Mouse (Mus musculus) hindbrain, embryonic 12.5 days (tissue): Measurements from ENCODE around the gene Pex1. TPM values are rescaled to one million over a fixed set of nuclear protein-coding genes. Genes with fewer than 3 reads are reported as not detected.

Experiments
- ATAC-seq: fragments of 200-750 bp; cut with Nextera tagmentation; 2 replicates; pipeline ENCODE4 v1.8.0; 2017; ENCODE audit warnings: moderate TSS enrichment; ENCODE audit not compliant: low FRiP score
- H3K27ac ChIP-seq: fragments of 300-500 bp; sonication (generic); 2 replicates; pipeline ENCODE4 v1.5.1; 2016; ENCODE audit warnings: mild to moderate bottlenecking
- H3K27me3 ChIP-seq: fragments of 300-500 bp; sonication (generic); 2 replicates; pipeline ENCODE4 v1.6.1; 2016; ENCODE audit warnings: mild to moderate bottlenecking
- H3K36me3 ChIP-seq: fragments of 300-500 bp; sonication (generic); 2 replicates; pipeline ENCODE4 v1.6.1; 2016; ENCODE audit warnings: mild to moderate bottlenecking
- H3K4me1 ChIP-seq: fragments of 300-500 bp; sonication (generic); 2 replicates; pipeline ENCODE4 v1.6.1; 2016
- H3K4me2 ChIP-seq: fragments of 300-500 bp; sonication (generic); replicated peaks from 2 replicates; pipeline ENCODE4 v1.6.1; 2016; ENCODE audit warnings: mild to moderate bottlenecking
- H3K4me3 ChIP-seq: fragments of 300-500 bp; sonication (generic); 2 replicates; pipeline ENCODE4 v1.5.1; 2016; ENCODE audit warnings: mild to moderate bottlenecking
- H3K9ac ChIP-seq: fragments of 300-500 bp; sonication (generic); 2 replicates; pipeline ENCODE4 v1.6.1; 2016; ENCODE audit warnings: mild to moderate bottlenecking, moderate library complexity
- H3K9me3 ChIP-seq: fragments of 300-500 bp; sonication (generic); replicated peaks from 2 replicates; pipeline ENCODE4 v1.6.1; 2016; ENCODE audit warnings: mild to moderate bottlenecking
- WGBS: fragments of 180-500 bp; shearing (Covaris S2); methylation state at CpG from one replicate; pipeline ENCODE4 v1.1.7; 2016; 5-methylcytosine and 5-hydroxymethylcytosine counted together
- polyA plus RNA-seq: library from polyadenylated mRNA; unstranded; fragments of >200 nt; fragmentation: Nextera tagmentation; extraction: Ambion mirVana; gene quantifications from 2 replicates; pipeline ENCODE4 v1.2.1, GENCODE M21; 2016

Pex1 gene
- polyA plus RNA-seq: 20.9 and 23.3 TPM in 2 replicates

GRCm38 (mm10) chr5:3595693-3596398 is at the start of gene Pex1:
Gene Pex1 (plus strand): TSS chr5:3596066.
- Histone ChIP-seq H3K4me3 (peak within 1 kb of the TSS; percentile 85), H3K9me3 (no peaks in the 10 kb centered on the region), H3K36me3 (peaks cover 13% of the 10 kb centered on the region), H3K4me1 (peaks cover 14% of the 10 kb centered on the region), H3K27ac (peak within 1 kb of the TSS; percentile 72), H3K27me3 (no peaks in the 10 kb centered on the region), H3K9ac (peak within 1 kb of the TSS; percentile 67), H3K4me2 (peak within 1 kb of the TSS; percentile 76)
- under 1% methylated on average over 50 of the region's 50 CpGs for WGBS
- ATAC-seq: peak; percentile 98

DNA sequence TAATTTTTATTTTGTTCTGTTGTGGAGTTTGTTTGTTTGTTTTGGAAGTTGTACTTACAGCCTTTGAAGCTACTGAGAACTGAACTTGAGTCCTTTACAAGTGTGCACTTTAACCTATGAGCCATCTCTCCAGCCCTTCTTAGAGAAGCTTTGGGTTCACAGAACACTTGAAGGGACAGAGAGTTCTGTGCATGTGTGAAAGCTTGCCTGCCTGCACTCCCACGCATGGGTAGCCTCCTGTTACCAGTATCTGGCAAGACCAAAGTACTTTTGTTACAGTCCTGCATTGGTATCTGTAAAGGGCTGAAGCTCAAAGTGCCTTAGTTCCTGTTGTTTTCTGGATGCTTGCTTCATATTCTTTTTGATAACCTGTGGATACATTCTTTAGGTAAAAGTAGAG is 49.6 kb upstream of the Pex1 start:
- Histone ChIP-seq H3K4me3 (no peak overlapping the region), H3K9ac (no peak overlapping the region), H3K4me1 (peaks cover 22% of the 10 kb centered on the region), H3K27ac (no peak overlapping the region), H3K9me3 (no peaks in the 10 kb centered on the region), H3K36me3 (no peaks in the 10 kb centered on the region), H3K4me2 (no peak overlapping the region), H3K27me3 (no peaks in the 10 kb centered on the region)
- 92% methylated on average over 1 of the region's 1 CpGs for WGBS
- ATAC-seq: no peak

- WGBS: 95% methylated on average over 1 of the region's 1 CpGs
- no peaks in the 10 kb centered on the region for H3K9me3 ChIP-seq
- ATAC-seq: no peak
- H3K27me3 ChIP-seq: no peaks in the 10 kb centered on the region
- no peak overlapping the region for H3K4me2 ChIP-seq
- peaks cover 9% of the 10 kb centered on the region for H3K36me3 ChIP-seq
- H3K4me3 ChIP-seq: no peak overlapping the region
- H3K4me1 ChIP-seq: no peaks in the 10 kb centered on the region
- H3K9ac ChIP-seq: no peak overlapping the region
- H3K27ac ChIP-seq: no peak overlapping the region
Observed at GRCm38 (mm10) chr5:3551481-3551880, 44.4 kb upstream of the Pex1 start.

DNA sequence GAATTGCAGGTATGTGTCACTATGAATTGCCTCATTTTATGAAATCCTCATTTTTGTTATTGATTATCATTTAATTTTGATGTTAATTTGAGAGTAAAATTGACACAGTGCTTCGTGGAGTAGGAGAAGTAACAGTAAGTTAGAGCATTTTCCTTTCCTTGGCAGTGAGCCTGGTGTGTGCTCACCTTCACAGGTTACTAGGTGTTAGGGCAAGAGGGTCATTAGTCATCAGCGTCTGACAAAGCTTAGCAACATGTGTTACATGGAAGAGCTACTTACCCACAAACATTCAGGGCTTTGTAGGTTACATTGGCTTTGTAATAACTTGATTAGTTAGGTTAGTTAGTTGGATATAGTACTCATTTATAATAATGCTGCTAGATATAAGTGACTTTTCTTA is 41.7 kb upstream of the Pex1 start:
- no peaks in the 10 kb centered on the region for H3K9me3 ChIP-seq
- peaks cover 27% of the 10 kb centered on the region for H3K36me3 ChIP-seq
- H3K27ac ChIP-seq: no peak overlapping the region
- no peak overlapping the region for H3K4me2 ChIP-seq
- H3K9ac ChIP-seq: no peak overlapping the region
- 93% methylated on average over 2 of the region's 2 CpGs for WGBS
- no peak overlapping the region for H3K4me3 ChIP-seq
- no peaks in the 10 kb centered on the region for H3K4me1 ChIP-seq
- ATAC-seq: no peak
- H3K27me3 ChIP-seq: no peaks in the 10 kb centered on the region

GRCm38 (mm10) chr5:3571266-3571665 is 24.6 kb upstream of the Pex1 start, which contains the start of gene 1700109H08Rik:
Gene 1700109H08Rik (plus strand): TSS chr5:3571566.
- Histone ChIP-seq H3K36me3 (peaks cover 91% of the 10 kb centered on the region), H3K9me3 (peaks cover 6% of the 10 kb centered on the region; the same call in 1 of the 2 replicates)
- 94% methylated on average over 4 of the region's 4 CpGs for WGBS

GRCm38 (mm10) chr5:3574825-3575224 is 21.0 kb upstream of the Pex1 start:
- 97% methylated on average over 2 of the region's 2 CpGs for WGBS
- no peak overlapping the region for H3K27ac ChIP-seq
- H3K9ac ChIP-seq: no peak overlapping the region
- H3K4me2 ChIP-seq: no peak overlapping the region
- no peaks in the 10 kb centered on the region for H3K27me3 ChIP-seq
- no peaks in the 10 kb centered on the region for H3K4me1 ChIP-seq
- H3K9me3 ChIP-seq: peaks cover 6% of the 10 kb centered on the region; the same call in 1 of the 2 replicates
- no peak for ATAC-seq
- H3K36me3 ChIP-seq: peaks cover 96% of the 10 kb centered on the region
- no peak overlapping the region for H3K4me3 ChIP-seq

More at GRCm38 (mm10) chr5:3571266-3571665, 24.6 kb upstream of the Pex1 start, which contains the start of gene 1700109H08Rik:
- H3K9ac ChIP-seq: no peak within 1 kb of the TSS
- H3K27ac ChIP-seq: no peak within 1 kb of the TSS
- no peaks in the 10 kb centered on the region for H3K27me3 ChIP-seq
- H3K4me3 ChIP-seq: no peak within 1 kb of the TSS
- H3K4me2 ChIP-seq: no peak within 1 kb of the TSS
- no peaks in the 10 kb centered on the region for H3K4me1 ChIP-seq
- no peak for ATAC-seq

DNA sequence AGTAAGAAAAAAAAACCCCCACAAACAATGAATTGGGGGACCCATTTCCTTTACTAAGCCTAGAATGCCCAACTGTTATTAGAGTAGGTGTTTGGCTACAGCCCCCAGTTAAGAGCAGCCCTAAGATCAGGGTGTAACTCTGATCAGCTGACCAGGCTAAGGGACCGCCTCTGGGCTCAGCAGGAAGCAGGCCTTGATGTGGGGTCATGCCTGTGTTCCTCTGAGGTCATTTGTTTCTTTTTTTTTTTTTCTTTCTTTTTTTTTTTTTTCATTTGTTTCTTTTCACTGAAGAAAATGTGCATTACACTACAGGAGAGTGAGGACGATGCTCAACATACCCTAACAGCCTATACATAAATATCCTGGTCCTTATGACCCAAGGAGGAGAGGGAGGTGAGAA is 17.9 kb upstream of the Pex1 start:
- H3K27me3 ChIP-seq: no peaks in the 10 kb centered on the region
- H3K4me2 ChIP-seq: no peak overlapping the region
- H3K27ac ChIP-seq: no peak overlapping the region
- H3K9me3 ChIP-seq: peaks cover 6% of the 10 kb centered on the region; the same call in 1 of the 2 replicates
- 90% methylated on average over 2 of the region's 2 CpGs for WGBS
- H3K4me3 ChIP-seq: no peak overlapping the region
- H3K4me1 ChIP-seq: no peaks in the 10 kb centered on the region
- ATAC-seq: no peak
- peaks cover 92% of the 10 kb centered on the region for H3K36me3 ChIP-seq
- no peak overlapping the region for H3K9ac ChIP-seq

DNA sequence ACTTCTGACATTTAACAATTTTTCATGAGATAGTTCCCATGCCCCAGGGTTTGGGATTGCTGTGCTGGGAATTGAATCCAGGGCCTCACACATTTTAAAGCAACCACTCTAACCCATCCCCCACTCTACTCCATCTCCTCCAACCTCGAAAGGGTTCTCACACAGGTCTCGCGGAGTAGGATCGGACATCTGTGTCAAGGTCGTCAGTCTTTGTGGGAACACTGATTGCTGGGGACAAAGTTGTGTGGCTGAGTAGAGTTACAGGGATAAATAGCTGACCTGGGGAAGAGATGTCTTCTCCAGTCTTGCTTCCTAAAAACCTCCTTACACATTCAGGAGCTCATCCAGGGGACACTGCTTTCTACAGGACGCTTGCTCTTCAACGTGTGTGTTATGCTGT is 16.8 kb upstream of the Pex1 start:
- Histone ChIP-seq H3K4me1 (no peaks in the 10 kb centered on the region), H3K9me3 (peaks cover 6% of the 10 kb centered on the region; the same call in 1 of the 2 replicates), H3K4me2 (no peak overlapping the region), H3K36me3 (peaks cover 90% of the 10 kb centered on the region), H3K27me3 (no peaks in the 10 kb centered on the region), H3K9ac (no peak overlapping the region), H3K4me3 (no peak overlapping the region), H3K27ac (no peak overlapping the region)
- ATAC-seq: no peak
- 95% methylated on average over 7 of the region's 7 CpGs for WGBS

- peak within 1 kb of the TSS; percentile 72 for H3K27ac ChIP-seq
- peaks cover 8% of the 10 kb centered on the region for H3K36me3 ChIP-seq
- peaks cover 14% of the 10 kb centered on the region for H3K4me1 ChIP-seq
- peak within 1 kb of the TSS; percentile 76 for H3K4me2 ChIP-seq
- peak; percentile 88 for ATAC-seq
- no peaks in the 10 kb centered on the region for H3K27me3 ChIP-seq
- peak within 1 kb of the TSS; percentile 67 for H3K9ac ChIP-seq
- under 1% methylated on average over 31 of the region's 31 CpGs for WGBS
- H3K4me3 ChIP-seq: peak within 1 kb of the TSS; percentile 85
- H3K9me3 ChIP-seq: no peaks in the 10 kb centered on the region
Observed at GRCm38 (mm10) chr5:3596399-3596766, 517 bp downstream of the Pex1 start, which contains the start of gene Rbm48. Gene Rbm48 (minus strand): TSS chr5:3596585.

- Histone ChIP-seq H3K4me3 (peak overlapping the region; percentile 85), H3K9me3 (no peaks in the 10 kb centered on the region), H3K36me3 (0 out of 2 replicates have a peak, but pooled peaks cover 2% of the 10 kb centered on the region), H3K4me1 (peaks cover 14% of the 10 kb centered on the region), H3K4me2 (peak overlapping the region; percentile 74), H3K9ac (no peak overlapping the region), H3K27ac (no peak overlapping the region), H3K27me3 (no peaks in the 10 kb centered on the region)
- no peak for ATAC-seq
Observed at GRCm38 (mm10) chr5:3597171-3597570, 1.3 kb downstream of the Pex1 start.

- Histone ChIP-seq H3K27ac (no peak overlapping the region), H3K4me2 (no peak overlapping the region), H3K4me3 (no peak overlapping the region), H3K4me1 (peaks cover 14% of the 10 kb centered on the region), H3K27me3 (no peaks in the 10 kb centered on the region), H3K36me3 (no peaks in the 10 kb centered on the region), H3K9ac (no peak overlapping the region), H3K9me3 (no peaks in the 10 kb centered on the region)
- 93% methylated on average over 5 of the region's 5 CpGs for WGBS
- no peak for ATAC-seq
Observed at GRCm38 (mm10) chr5:3598766-3599165, 2.9 kb downstream of the Pex1 start.

GRCm38 (mm10) chr5:3600298-3600697 is 4.4 kb downstream of the Pex1 start:
- no peak overlapping the region for H3K4me3 ChIP-seq
- 83% methylated on average over 1 of the region's 1 CpGs for WGBS
- H3K27me3 ChIP-seq: no peaks in the 10 kb centered on the region
- H3K9me3 ChIP-seq: no peaks in the 10 kb centered on the region
- H3K27ac ChIP-seq: no peak overlapping the region
- peaks cover 14% of the 10 kb centered on the region for H3K36me3 ChIP-seq
- no peak for ATAC-seq
- H3K4me2 ChIP-seq: no peak overlapping the region
- no peak overlapping the region for H3K9ac ChIP-seq
- peaks cover 8% of the 10 kb centered on the region for H3K4me1 ChIP-seq

GRCm38 (mm10) chr5:3600790-3601189 is 4.9 kb downstream of the Pex1 start:
- Histone ChIP-seq H3K36me3 (peaks cover 18% of the 10 kb centered on the region), H3K9me3 (no peaks in the 10 kb centered on the region), H3K4me1 (peaks cover 5% of the 10 kb centered on the region; the same call in 1 of the 2 replicates), H3K4me2 (no peak overlapping the region), H3K4me3 (no peak overlapping the region), H3K27me3 (no peaks in the 10 kb centered on the region), H3K9ac (no peak overlapping the region), H3K27ac (no peak overlapping the region)
- WGBS: 85% methylated on average over 3 of the region's 3 CpGs
- ATAC-seq: no peak
